Mouse (Mus musculus): ENCODE measurements around the gene Olfr12. TPM values are rescaled to one million over a fixed set of nuclear protein-coding genes. Genes with fewer than 3 reads are reported as not detected.

Gene Olfr12
- not detected in 2 replicates for polyA plus RNA-seq (2016; fragmentation: Nextera tagmentation; extraction: Ambion mirVana)

GRCm38 (mm10) chr1:92617488-92617887 is at the start of gene Olfr12:
Olfr12 (plus strand) TSS chr1:92617788.
- WGBS: 44% methylated on average over 2 of the region's 2 CpGs
- Histone ChIP-seq H3K4me2 (no peak within 1 kb of the TSS), H3K36me3 (no peaks in the 10 kb centered on the region), H3K27ac (no peak within 1 kb of the TSS), H3K4me1 (replicated peaks) (no peaks in the 10 kb centered on the region), H3K27me3 (peaks cover 12% of the 10 kb centered on the region; the same call in 1 of the 2 replicates), H3K9me3 (no peaks in the 10 kb centered on the region), H3K9ac (replicated peaks) (no peak within 1 kb of the TSS), H3K4me3 (replicated peaks) (no peak within 1 kb of the TSS)
- no peak for ATAC-seq (ENCODE audit: insufficient number of reproducible peaks, insufficient read depth, low FRiP score, low TSS enrichment, low read depth)

- no peaks in the 10 kb centered on the region for H3K27me3 ChIP-seq
- H3K27ac ChIP-seq: no peak within 1 kb of the TSS
- H3K9me3 ChIP-seq: no peaks in the 10 kb centered on the region
- no peaks in the 10 kb centered on the region for H3K36me3 ChIP-seq
- no peak within 1 kb of the TSS for H3K9ac ChIP-seq (replicated peaks)
- H3K4me1 ChIP-seq (replicated peaks): no peaks in the 10 kb centered on the region
- 87% methylated on average over 3 of the region's 3 CpGs for WGBS
- ATAC-seq (ENCODE audit: insufficient number of reproducible peaks, insufficient read depth, low FRiP score, low TSS enrichment, low read depth): no peak
- no peak within 1 kb of the TSS for H3K4me2 ChIP-seq
- H3K4me3 ChIP-seq (replicated peaks): no peak within 1 kb of the TSS
These were observed 46.6 kb upstream of the Olfr12 start, which contains the start of gene Olfr1413 for GRCm38 (mm10) chr1:92571022-92571421. Olfr1413 (plus strand) TSS chr1:92571322.

- H3K9me3 ChIP-seq: no peaks in the 10 kb centered on the region; the same call in 1 of the 2 replicates
These were observed 32.1 kb upstream of the Olfr12 start, which contains the start of gene Olfr1412 for GRCm38 (mm10) chr1:92585479-92585878. Olfr1412 (plus strand) TSS chr1:92585779.

GRCm38 (mm10) chr1:92594111-92594510 is 23.5 kb upstream of the Olfr12 start, which contains the start of gene Olfr1411:
Olfr1411 (plus strand) TSS chr1:92594411.
- H3K27ac ChIP-seq: no peak within 1 kb of the TSS
- no peaks in the 10 kb centered on the region for H3K27me3 ChIP-seq
- H3K36me3 ChIP-seq: no peaks in the 10 kb centered on the region
- no peak for ATAC-seq (ENCODE audit: insufficient number of reproducible peaks, insufficient read depth, low FRiP score, low TSS enrichment, low read depth)
- H3K9me3 ChIP-seq: no peaks in the 10 kb centered on the region
- H3K4me3 ChIP-seq (replicated peaks): no peak within 1 kb of the TSS
- H3K9ac ChIP-seq (replicated peaks): no peak within 1 kb of the TSS
- H3K4me2 ChIP-seq: no peak within 1 kb of the TSS
- H3K4me1 ChIP-seq (replicated peaks): no peaks in the 10 kb centered on the region

More at GRCm38 (mm10) chr1:92585479-92585878, 32.1 kb upstream of the Olfr12 start, which contains the start of gene Olfr1412:
- Histone ChIP-seq H3K4me1 (replicated peaks) (no peaks in the 10 kb centered on the region), H3K27ac (no peak within 1 kb of the TSS), H3K27me3 (no peaks in the 10 kb centered on the region; the same call in 1 of the 2 replicates), H3K9ac (replicated peaks) (no peak within 1 kb of the TSS), H3K4me2 (no peak within 1 kb of the TSS), H3K36me3 (no peaks in the 10 kb centered on the region), H3K4me3 (replicated peaks) (no peak within 1 kb of the TSS)
- 82% methylated on average over 2 of the region's 2 CpGs for WGBS
- ATAC-seq (ENCODE audit: insufficient number of reproducible peaks, insufficient read depth, low FRiP score, low TSS enrichment, low read depth): no peak

DNA sequence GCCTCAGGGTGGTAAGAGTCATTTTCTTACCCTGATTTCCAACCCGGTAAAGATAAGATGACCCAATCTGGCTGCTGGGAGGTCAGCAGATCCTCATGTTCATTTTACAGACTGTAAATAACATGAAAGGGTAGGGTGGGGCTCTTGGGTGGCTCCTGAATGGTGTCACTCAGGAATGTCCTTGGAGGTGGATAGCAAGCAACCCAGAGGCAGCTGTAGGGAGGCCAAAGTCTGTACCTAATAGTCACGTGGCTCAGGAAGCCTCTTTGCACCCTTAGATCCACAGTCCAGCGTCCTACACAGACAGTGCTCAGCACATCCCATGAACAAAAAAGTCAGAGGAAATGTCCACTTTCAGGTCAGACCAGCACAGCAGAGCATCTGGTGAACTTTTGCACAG is 21.6 kb upstream of the Olfr12 start:
- Histone ChIP-seq H3K9ac (replicated peaks) (no peak overlapping the region), H3K27me3 (no peaks in the 10 kb centered on the region), H3K36me3 (no peaks in the 10 kb centered on the region), H3K4me2 (no peak overlapping the region), H3K4me3 (replicated peaks) (no peak overlapping the region), H3K9me3 (no peaks in the 10 kb centered on the region), H3K27ac (no peak overlapping the region), H3K4me1 (replicated peaks) (no peaks in the 10 kb centered on the region)
- ATAC-seq (ENCODE audit: insufficient number of reproducible peaks, insufficient read depth, low FRiP score, low TSS enrichment, low read depth): no peak
- WGBS: 78% methylated on average over 3 of the region's 3 CpGs

DNA sequence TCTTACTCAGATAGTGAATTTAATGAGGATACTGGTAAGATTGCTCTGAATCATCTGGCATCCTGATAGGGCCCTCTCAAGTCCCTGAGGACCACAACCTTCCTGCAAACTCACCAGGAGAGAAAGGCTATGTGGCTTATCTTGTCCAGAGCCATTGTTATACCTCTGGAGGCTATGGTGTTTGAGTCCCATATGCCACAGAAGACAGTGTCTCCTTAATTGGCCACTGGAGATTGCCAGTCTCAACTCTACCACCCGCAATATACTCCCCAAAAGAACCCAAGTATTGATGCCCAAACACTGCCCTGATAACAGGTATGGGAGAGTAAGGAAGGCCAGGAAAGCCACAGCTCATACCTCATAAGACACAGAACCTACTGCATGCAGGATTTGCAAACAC is 12.1 kb upstream of the Olfr12 start, which contains the start of gene Olfr1410:
Gene Olfr1410 (plus strand): TSS at position 301 of the 400 bp plus-strand sequence.
- WGBS: 100% methylated on average over 1 of the region's 1 CpGs
- Histone ChIP-seq H3K9me3 (no peaks in the 10 kb centered on the region), H3K27ac (no peak within 1 kb of the TSS), H3K4me3 (replicated peaks) (no peak within 1 kb of the TSS), H3K36me3 (no peaks in the 10 kb centered on the region), H3K27me3 (peaks cover 8% of the 10 kb centered on the region), H3K4me1 (replicated peaks) (no peaks in the 10 kb centered on the region), H3K9ac (replicated peaks) (no peak within 1 kb of the TSS), H3K4me2 (no peak within 1 kb of the TSS)
- no peak for ATAC-seq (ENCODE audit: insufficient number of reproducible peaks, insufficient read depth, low FRiP score, low TSS enrichment, low read depth)

GRCm38 (mm10) chr1:92607711-92608110 is 9.9 kb upstream of the Olfr12 start:
- 80% methylated on average over 4 of the region's 4 CpGs for WGBS
- Histone ChIP-seq H3K4me1 (replicated peaks) (no peaks in the 10 kb centered on the region), H3K9ac (replicated peaks) (no peak overlapping the region), H3K4me2 (no peak overlapping the region), H3K4me3 (replicated peaks) (no peak overlapping the region), H3K27ac (no peak overlapping the region), H3K36me3 (no peaks in the 10 kb centered on the region), H3K9me3 (no peaks in the 10 kb centered on the region), H3K27me3 (peaks cover 13% of the 10 kb centered on the region)
- ATAC-seq (ENCODE audit: insufficient number of reproducible peaks, insufficient read depth, low FRiP score, low TSS enrichment, low read depth): no peak

DNA sequence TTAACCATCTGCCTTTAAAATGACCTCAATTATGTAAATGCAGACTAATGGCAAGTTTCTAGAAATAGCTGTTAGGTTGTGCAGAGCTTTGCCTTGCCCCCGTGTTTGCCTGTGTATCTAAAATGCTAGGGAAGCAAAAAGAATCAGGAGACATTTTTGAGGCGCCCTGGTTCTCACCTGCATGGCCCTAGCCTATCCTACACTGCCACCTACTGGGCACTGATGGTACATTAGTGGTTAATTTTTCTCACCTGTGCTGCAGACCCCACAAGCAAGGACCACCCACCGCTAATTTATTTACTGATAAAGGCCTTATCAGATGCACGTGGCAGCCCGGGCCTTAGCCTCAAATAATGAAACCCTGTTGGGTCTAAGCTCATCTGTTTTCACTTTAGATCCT is 6.6 kb upstream of the Olfr12 start:
- H3K36me3 ChIP-seq: no peaks in the 10 kb centered on the region
- H3K4me1 ChIP-seq (replicated peaks): no peaks in the 10 kb centered on the region
- 8% methylated on average over 5 of the region's 5 CpGs for WGBS
- ATAC-seq (ENCODE audit: insufficient number of reproducible peaks, insufficient read depth, low FRiP score, low TSS enrichment, low read depth): no peak
- no peak overlapping the region for H3K27ac ChIP-seq
- no peaks in the 10 kb centered on the region for H3K9me3 ChIP-seq
- peaks cover 13% of the 10 kb centered on the region for H3K27me3 ChIP-seq
- no peak overlapping the region for H3K9ac ChIP-seq (replicated peaks)
- H3K4me2 ChIP-seq: no peak overlapping the region
- H3K4me3 ChIP-seq (replicated peaks): no peak overlapping the region

DNA sequence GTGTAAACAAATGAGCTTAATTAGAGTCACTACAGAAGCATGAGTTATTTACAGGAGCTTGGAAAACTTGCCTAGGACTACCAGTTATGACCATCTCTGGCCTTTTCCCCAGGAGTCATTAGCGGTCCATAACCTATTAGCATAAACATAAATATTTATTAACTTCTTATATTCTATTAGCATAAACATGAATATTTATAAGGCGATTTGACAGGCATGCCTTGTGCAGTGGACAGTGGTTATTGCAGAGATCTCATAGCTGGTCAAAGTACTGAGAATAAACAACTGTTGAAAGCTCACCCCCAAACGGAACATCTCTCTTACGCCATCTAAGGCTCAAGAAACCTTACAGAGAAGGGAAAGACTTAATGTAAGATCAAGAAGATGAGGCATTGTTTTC is 4.4 kb upstream of the Olfr12 start:
- Histone ChIP-seq H3K36me3 (no peaks in the 10 kb centered on the region), H3K27ac (no peak overlapping the region), H3K9ac (replicated peaks) (no peak overlapping the region), H3K27me3 (peaks cover 13% of the 10 kb centered on the region), H3K9me3 (no peaks in the 10 kb centered on the region), H3K4me3 (replicated peaks) (no peak overlapping the region), H3K4me1 (replicated peaks) (no peaks in the 10 kb centered on the region), H3K4me2 (no peak overlapping the region)
- no peak for ATAC-seq (ENCODE audit: insufficient number of reproducible peaks, insufficient read depth, low FRiP score, low TSS enrichment, low read depth)
- 54% methylated on average over 4 of the region's 4 CpGs for WGBS

DNA sequence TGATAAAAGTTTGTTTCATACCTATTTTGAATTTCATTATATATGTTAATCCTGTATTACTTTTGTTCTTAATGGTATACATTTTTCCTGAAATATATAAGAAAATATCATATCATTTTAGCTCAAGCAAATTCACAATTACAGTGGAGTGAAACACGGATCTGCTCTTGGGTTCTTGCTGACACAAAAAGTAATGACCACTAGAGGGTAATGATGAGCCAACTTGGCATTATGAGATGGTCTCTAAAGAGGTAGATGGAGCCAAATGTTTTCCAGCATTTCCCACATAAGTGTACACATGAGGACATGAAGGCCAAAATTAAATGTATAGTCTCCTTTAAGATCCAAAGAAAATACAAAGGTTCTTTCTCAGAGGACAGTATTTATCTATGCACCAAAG is 3.1 kb upstream of the Olfr12 start:
- no peak for ATAC-seq (ENCODE audit: insufficient number of reproducible peaks, insufficient read depth, low FRiP score, low TSS enrichment, low read depth)
- Histone ChIP-seq H3K9ac (replicated peaks) (no peak overlapping the region), H3K4me2 (no peak overlapping the region), H3K4me3 (replicated peaks) (no peak overlapping the region), H3K27ac (no peak overlapping the region), H3K4me1 (replicated peaks) (no peaks in the 10 kb centered on the region), H3K27me3 (peaks cover 13% of the 10 kb centered on the region), H3K36me3 (no peaks in the 10 kb centered on the region), H3K9me3 (no peaks in the 10 kb centered on the region)
- WGBS: 32% methylated on average over 1 of the region's 1 CpGs

GRCm38 (mm10) chr1:92616046-92616445 is 1.5 kb upstream of the Olfr12 start:
- 74% methylated on average over 1 of the region's 1 CpGs for WGBS
- peaks cover 20% of the 10 kb centered on the region; the same call in 1 of the 2 replicates for H3K27me3 ChIP-seq
- no peak for ATAC-seq (ENCODE audit: insufficient number of reproducible peaks, insufficient read depth, low FRiP score, low TSS enrichment, low read depth)
- no peak overlapping the region for H3K4me2 ChIP-seq
- H3K9ac ChIP-seq (replicated peaks): no peak overlapping the region
- no peaks in the 10 kb centered on the region for H3K4me1 ChIP-seq (replicated peaks)
- no peak overlapping the region for H3K27ac ChIP-seq
- H3K9me3 ChIP-seq: no peaks in the 10 kb centered on the region
- no peak overlapping the region for H3K4me3 ChIP-seq (replicated peaks)
- no peaks in the 10 kb centered on the region for H3K36me3 ChIP-seq

DNA sequence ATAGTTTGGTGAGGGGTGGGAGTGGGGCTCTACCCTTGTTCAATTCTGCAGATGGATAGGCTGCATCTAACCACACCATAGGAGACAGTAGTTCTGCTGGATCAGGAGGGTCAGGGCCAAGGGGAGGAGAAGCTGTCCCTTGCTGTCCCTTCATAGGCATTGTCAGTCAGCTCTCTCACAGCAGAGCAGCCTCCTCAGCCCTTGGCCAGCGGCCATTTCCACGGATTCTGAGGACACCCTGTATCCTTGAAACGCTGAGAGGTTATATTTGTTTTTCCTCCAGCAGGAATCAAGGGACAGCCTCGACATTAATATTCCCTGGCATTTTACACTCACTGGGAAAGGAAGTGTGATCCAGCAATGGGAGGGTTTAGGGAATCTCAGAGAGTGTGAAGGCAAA is 772 bp downstream of the Olfr12 start:
- no peaks in the 10 kb centered on the region for H3K9me3 ChIP-seq
- no peak overlapping the region for H3K4me3 ChIP-seq (replicated peaks)
- 73% methylated on average over 4 of the region's 4 CpGs for WGBS
- H3K4me2 ChIP-seq: no peak overlapping the region
- no peak overlapping the region for H3K9ac ChIP-seq (replicated peaks)
- ATAC-seq (ENCODE audit: insufficient number of reproducible peaks, insufficient read depth, low FRiP score, low TSS enrichment, low read depth): no peak
- peaks cover 12% of the 10 kb centered on the region; the same call in 1 of the 2 replicates for H3K27me3 ChIP-seq
- no peak overlapping the region for H3K27ac ChIP-seq
- no peaks in the 10 kb centered on the region for H3K36me3 ChIP-seq
- no peaks in the 10 kb centered on the region for H3K4me1 ChIP-seq (replicated peaks)
